Mouse (Mus musculus) kidney, adult 2 months (tissue): ENCODE results near the gene Sun1.

Experiments used
- CTCF ChIP-seq: fragments of 200-500 bp; conservative IDR thresholded peaks from 2 replicates; pipeline ENCODE4 v1.5.1; 2011; ENCODE audit warnings: low read depth, mild to moderate bottlenecking, control low read depth, low read length, moderate library complexity, mixed read lengths; ENCODE audit not compliant: insufficient read depth, insufficient read length
- POLR2A ChIP-seq: fragments of 200-500 bp; IDR thresholded peaks from one replicate; pipeline ENCODE4 v1.6.1; 2011; ENCODE audit warnings: low read depth, low read length, control low read depth

GRCm38 (mm10) chr5:139183131-139183530, 17.3 kb upstream of the Sun1 start:
- TF ChIP-seq CTCF = no peak
- TF ChIP-seq POLR2A = no peak
